Mouse (Mus musculus): Measurements from ENCODE around the gene Iqsec1. TPM values are rescaled to one million over a fixed set of nuclear protein-coding genes. Genes with fewer than 3 reads are reported as not detected.

Gene Iqsec1
- polyA plus RNA-seq, 1 experiment from 2014 or later: 15.8 TPM

DNA sequence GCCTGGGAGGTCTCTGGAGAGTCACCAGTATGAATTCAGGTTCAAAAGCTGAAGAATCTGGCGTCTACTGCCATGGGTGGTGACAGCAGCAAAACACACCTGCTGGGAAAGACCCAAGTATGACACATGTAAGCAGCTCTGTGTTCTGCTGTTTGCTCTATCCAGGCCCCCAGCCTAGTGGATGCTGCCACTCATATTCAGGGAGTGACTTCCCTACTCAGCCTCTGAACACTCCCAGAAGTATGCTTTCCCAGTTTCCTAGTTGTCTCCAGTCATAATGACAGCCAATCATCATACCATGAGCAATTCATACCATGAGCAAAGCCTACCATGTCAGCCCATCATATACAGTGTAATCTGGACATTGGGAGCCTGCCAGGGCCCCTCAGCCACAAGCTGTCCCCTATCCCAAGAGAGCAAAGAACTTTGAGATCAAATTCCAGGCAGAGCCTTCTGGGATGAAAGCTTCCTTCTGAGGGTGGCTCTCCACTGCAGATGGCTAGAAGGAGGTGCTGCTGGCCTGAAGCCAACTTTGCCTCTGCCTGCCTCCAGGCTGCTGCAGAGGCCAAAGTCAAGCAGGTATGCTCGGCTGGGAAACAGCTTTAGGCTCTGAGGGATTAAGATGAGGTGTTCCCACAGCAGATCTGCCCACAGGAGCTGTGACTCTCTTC lies 42.8 kb downstream of the Iqsec1 start:
- H3K4me1 ChIP-seq: no peaks in the 10 kb centered on the region
- no peak overlapping the region for H3K4me2 ChIP-seq (replicated peaks)
- no peaks in the 10 kb centered on the region for H3K36me3 ChIP-seq
- no peaks in the 10 kb centered on the region for H3K9me3 ChIP-seq (replicated peaks)
- no peak overlapping the region for H3K9ac ChIP-seq
- H3K4me3 ChIP-seq: no peak overlapping the region
- WGBS: 59% methylated on average over 2 of the region's 2 CpGs
- H3K27ac ChIP-seq: no peak overlapping the region
- no peak for ATAC-seq (ENCODE audit: low FRiP score)
- no peaks in the 10 kb centered on the region for H3K27me3 ChIP-seq

DNA sequence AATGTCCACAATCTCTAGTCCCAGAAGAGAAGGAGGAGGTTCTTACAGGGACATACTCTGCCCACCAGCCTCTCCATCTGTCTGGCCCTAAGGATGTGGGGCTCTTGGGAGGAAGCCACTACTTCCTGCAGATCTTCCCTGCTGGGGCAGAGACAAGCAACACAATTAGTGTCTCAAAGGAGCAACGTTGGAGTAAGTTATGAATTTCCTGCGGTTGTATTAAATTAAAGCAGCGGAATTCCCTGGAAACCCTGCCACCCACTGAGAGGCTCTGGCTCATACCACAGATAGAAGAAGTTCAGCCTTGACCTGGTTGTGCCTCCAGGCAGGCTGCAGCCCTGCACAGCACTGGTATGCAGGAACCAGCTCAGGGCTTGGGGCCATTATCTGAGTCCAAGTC lies 47.2 kb downstream of the Iqsec1 start:
- H3K4me3 ChIP-seq: no peak overlapping the region
- no peak overlapping the region for H3K9ac ChIP-seq
- no peak overlapping the region for H3K4me2 ChIP-seq (replicated peaks)
- peaks cover 6% of the 10 kb centered on the region; the same call in 1 of the 2 replicates for H3K4me1 ChIP-seq
- 60% methylated on average over 3 of the region's 3 CpGs for WGBS
- H3K27ac ChIP-seq: no peak overlapping the region
- no peak for ATAC-seq (ENCODE audit: low FRiP score)
- H3K9me3 ChIP-seq (replicated peaks): no peaks in the 10 kb centered on the region
- H3K36me3 ChIP-seq: no peaks in the 10 kb centered on the region
- no peaks in the 10 kb centered on the region for H3K27me3 ChIP-seq

DNA sequence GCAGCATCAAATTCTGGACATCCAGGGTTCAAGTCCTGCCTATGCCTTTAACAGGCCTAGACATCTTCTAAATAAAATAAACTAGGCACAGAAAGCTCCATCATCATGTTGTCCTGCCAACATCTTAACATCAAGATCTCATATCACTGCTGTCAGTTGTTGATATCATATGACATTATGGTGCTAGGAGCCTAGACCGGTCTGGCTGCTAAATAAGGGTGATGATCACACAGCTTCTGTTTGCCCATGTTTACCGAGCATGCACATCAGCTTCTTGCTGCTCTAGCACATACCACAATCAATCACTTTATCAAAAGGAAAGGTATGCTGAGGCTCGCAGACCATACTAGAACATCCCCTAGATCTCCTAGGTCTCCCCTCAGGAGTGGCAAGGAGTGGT lies 54.8 kb downstream of the Iqsec1 start:
- no peak overlapping the region for H3K4me3 ChIP-seq
- H3K4me1 ChIP-seq: peaks cover 6% of the 10 kb centered on the region; the same call in 1 of the 2 replicates
- no peak for ATAC-seq (ENCODE audit: low FRiP score)
- H3K27me3 ChIP-seq: no peaks in the 10 kb centered on the region
- H3K4me2 ChIP-seq (replicated peaks): no peak overlapping the region
- no peaks in the 10 kb centered on the region for H3K36me3 ChIP-seq
- H3K27ac ChIP-seq: no peak overlapping the region
- H3K9me3 ChIP-seq (replicated peaks): no peaks in the 10 kb centered on the region
- H3K9ac ChIP-seq: no peak overlapping the region
- WGBS: 94% methylated on average over 3 of the region's 3 CpGs

DNA sequence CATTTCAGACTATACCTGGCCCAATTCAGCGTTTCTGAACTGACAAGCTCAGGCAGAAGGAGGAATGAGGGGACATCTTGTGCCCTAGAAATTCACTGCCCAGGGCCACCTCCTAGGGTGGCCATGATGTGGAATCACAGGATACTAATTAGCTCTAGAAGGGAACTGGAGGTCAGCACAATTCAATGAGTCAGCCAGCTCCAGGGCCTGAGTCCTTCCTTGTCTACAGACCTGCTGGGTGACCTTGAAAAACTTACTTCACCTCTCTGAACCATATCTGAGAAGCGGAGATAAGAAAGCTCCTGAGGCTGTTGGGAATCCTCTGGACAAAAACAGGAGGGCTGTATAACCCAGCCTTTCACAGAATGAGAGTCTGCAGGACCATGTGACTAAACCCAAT lies 59.7 kb downstream of the Iqsec1 start:
- 82% methylated on average over 2 of the region's 2 CpGs for WGBS
- Histone ChIP-seq H3K4me2 (replicated peaks) (no peak overlapping the region), H3K27ac (no peak overlapping the region), H3K9ac (no peak overlapping the region), H3K9me3 (replicated peaks) (no peaks in the 10 kb centered on the region), H3K4me3 (no peak overlapping the region), H3K4me1 (peaks cover 24% of the 10 kb centered on the region), H3K36me3 (no peaks in the 10 kb centered on the region), H3K27me3 (no peaks in the 10 kb centered on the region)
- ATAC-seq (ENCODE audit: low FRiP score): no peak

DNA sequence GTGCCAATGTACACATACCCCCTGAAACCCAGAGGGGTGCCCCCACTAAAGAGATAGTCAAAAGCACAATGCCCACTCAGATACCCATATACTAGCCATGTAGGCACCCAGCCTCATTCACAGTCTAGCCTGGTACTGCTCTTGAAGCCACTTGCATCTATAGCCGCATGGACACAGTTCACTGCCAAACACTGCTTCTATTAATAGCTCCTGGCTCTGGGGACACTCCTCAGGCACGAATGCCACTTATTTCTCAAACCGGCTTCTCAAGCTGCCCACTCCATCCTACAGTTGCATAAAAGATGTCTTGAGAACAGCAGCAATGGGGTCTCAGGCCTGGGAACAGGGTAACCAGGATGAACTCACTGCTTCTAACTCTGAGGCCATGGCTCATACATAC lies 63.0 kb downstream of the Iqsec1 start:
- Histone ChIP-seq H3K27me3 (no peaks in the 10 kb centered on the region), H3K4me1 (peaks cover 52% of the 10 kb centered on the region), H3K9me3 (replicated peaks) (no peaks in the 10 kb centered on the region), H3K9ac (no peak overlapping the region), H3K4me2 (replicated peaks) (no peak overlapping the region), H3K4me3 (no peak overlapping the region), H3K27ac (peak overlapping the region; percentile 17; the same call in 1 of the 2 replicates), H3K36me3 (no peaks in the 10 kb centered on the region)
- WGBS: 52% methylated on average over 3 of the region's 3 CpGs
- ATAC-seq (ENCODE audit: low FRiP score): no peak

DNA sequence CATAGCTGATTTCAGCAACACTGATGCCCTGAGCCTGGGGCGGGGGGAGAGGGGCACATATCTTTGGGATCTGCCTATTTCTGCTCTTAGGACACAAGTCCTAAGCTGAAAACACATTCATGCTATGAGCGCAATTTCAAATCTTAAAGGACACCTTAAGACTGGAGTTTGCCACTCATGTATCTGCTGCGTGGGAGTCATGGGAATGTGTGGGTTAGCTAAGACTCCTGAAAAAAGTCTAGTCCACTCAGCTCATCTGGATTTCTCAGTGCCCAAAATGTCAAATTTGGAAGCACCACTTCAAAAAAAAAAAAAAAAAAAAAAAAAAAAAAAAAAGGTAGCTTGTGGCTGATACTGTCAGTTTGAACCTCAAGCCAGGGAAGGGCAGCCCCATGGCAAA lies 63.7 kb downstream of the Iqsec1 start:
- peaks cover 59% of the 10 kb centered on the region for H3K4me1 ChIP-seq
- WGBS: 87% methylated on average over 3 of the region's 3 CpGs
- H3K9me3 ChIP-seq (replicated peaks): no peaks in the 10 kb centered on the region
- H3K4me3 ChIP-seq: no peak overlapping the region
- ATAC-seq (ENCODE audit: low FRiP score): no peak
- peak overlapping the region; percentile 77 for H3K27ac ChIP-seq
- no peaks in the 10 kb centered on the region for H3K27me3 ChIP-seq
- no peak overlapping the region for H3K4me2 ChIP-seq (replicated peaks)
- no peaks in the 10 kb centered on the region for H3K36me3 ChIP-seq
- H3K9ac ChIP-seq: peak overlapping the region; percentile 27; the same call in 1 of the 2 replicates

DNA sequence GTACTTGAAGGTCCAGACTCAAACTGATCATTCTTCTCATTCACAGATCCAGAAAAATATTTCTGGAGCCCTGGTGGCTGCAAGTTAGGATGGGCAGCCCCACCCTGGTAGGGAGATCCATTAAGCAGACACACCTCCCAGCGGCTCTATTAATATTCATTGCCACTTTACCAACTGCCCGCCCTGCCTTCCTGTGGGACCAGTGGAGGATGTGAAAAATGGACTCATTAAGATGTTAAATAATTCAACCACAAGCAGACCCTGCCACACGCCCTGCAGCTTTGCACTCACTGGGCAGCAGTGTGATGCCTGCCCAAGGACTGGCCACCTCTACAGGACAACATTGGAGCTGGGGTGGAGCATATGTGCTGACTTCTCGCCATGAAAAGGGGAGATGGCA lies 64.1 kb downstream of the Iqsec1 start:
- Histone ChIP-seq H3K27ac (peak overlapping the region; percentile 77), H3K4me3 (no peak overlapping the region), H3K27me3 (no peaks in the 10 kb centered on the region), H3K4me2 (replicated peaks) (no peak overlapping the region), H3K9me3 (replicated peaks) (no peaks in the 10 kb centered on the region), H3K36me3 (no peaks in the 10 kb centered on the region), H3K9ac (peak overlapping the region; percentile 27; the same call in 1 of the 2 replicates), H3K4me1 (peaks cover 63% of the 10 kb centered on the region)
- 44% methylated on average over 4 of the region's 4 CpGs for WGBS
- peak; percentile 71 for ATAC-seq (ENCODE audit: low FRiP score)

DNA sequence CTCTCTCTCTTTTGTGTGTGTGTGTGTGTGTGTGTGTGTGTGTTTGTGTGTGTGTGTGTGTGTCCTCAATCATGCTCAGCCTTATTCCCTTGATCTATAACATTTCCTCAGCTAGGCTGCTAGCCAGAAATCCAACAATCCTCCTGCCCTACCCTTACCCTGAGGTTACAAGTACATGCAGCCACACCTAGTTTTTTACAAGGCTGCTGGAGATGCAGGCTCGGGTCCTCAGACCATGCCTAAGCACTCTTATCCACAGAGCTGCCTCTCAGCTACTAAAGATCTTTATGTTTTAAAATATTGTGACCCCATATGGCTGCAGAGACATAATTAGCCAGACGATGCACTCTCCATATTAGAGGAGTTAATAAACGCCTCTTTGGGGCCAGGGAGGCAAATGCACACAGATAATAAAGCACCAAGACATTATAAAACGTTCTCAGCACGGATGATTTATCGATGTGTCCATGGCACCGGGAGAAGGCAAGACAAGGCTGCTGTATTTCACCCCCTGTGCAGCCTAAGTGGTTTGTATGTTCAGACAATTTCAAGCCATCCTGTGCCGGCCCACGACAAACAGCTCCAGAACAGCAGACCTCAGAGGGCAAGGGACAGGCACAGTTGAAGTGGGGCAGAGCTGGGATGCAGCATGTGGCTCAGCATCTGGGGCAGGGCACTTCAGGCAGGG lies 67.1 kb downstream of the Iqsec1 start:
- peak; percentile 15; the same call in 1 of the 2 replicates for ATAC-seq (ENCODE audit: low FRiP score)

DNA sequence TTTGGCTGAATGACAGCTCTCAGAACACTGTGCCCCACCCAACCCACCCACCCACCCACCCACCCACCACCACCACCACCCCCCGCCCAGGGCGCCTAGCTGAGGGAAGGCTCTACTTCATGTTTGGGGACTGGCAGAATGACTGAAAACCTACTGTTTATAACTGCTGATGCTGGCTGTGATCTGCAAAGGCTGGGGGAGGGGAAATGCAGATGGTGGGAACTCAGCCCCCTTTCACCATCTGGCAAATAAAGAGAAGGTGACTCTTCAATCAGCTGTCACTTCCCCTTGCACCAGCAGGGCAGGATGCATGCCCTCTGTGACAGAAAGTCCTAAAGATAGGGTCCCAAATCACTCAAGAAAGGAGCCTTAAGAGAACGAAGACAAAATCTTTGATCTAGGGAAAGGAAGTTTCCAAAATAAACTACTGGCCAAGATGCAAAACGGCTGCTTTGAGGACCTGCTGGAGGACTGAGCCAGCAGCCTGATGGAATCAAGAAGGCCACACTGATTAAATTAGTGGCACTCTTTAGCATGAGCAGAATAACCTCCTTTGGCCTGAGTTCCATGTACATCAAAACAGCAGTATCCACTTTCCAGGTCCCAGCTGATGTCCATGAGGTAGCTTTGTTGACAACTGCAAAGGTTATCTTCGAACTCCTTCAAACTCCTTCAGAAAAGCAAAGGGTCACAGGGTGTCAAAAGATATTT lies 67.8 kb downstream of the Iqsec1 start:
- peak overlapping the region; percentile 78 for H3K27ac ChIP-seq
- no peak overlapping the region for H3K4me3 ChIP-seq
- H3K27me3 ChIP-seq: no peaks in the 10 kb centered on the region
- H3K36me3 ChIP-seq: no peaks in the 10 kb centered on the region
- H3K9ac ChIP-seq: no peak overlapping the region
- ATAC-seq (ENCODE audit: low FRiP score): peak; percentile 26; the same call in 1 of the 2 replicates
- no peaks in the 10 kb centered on the region for H3K9me3 ChIP-seq (replicated peaks)
- 52% methylated on average over 5 of the region's 5 CpGs for WGBS
- peaks cover 64% of the 10 kb centered on the region for H3K4me1 ChIP-seq
- no peak overlapping the region for H3K4me2 ChIP-seq (replicated peaks)

More for the DNA sequence above, 67.1 kb downstream of the Iqsec1 start:
- Histone ChIP-seq H3K27me3 (no peaks in the 10 kb centered on the region), H3K4me3 (no peak overlapping the region), H3K4me2 (replicated peaks) (no peak overlapping the region), H3K4me1 (peaks cover 62% of the 10 kb centered on the region), H3K27ac (peak overlapping the region; percentile 78), H3K9ac (no peak overlapping the region), H3K9me3 (replicated peaks) (no peaks in the 10 kb centered on the region), H3K36me3 (no peaks in the 10 kb centered on the region)
- WGBS: 49% methylated on average over 9 of the region's 9 CpGs

DNA sequence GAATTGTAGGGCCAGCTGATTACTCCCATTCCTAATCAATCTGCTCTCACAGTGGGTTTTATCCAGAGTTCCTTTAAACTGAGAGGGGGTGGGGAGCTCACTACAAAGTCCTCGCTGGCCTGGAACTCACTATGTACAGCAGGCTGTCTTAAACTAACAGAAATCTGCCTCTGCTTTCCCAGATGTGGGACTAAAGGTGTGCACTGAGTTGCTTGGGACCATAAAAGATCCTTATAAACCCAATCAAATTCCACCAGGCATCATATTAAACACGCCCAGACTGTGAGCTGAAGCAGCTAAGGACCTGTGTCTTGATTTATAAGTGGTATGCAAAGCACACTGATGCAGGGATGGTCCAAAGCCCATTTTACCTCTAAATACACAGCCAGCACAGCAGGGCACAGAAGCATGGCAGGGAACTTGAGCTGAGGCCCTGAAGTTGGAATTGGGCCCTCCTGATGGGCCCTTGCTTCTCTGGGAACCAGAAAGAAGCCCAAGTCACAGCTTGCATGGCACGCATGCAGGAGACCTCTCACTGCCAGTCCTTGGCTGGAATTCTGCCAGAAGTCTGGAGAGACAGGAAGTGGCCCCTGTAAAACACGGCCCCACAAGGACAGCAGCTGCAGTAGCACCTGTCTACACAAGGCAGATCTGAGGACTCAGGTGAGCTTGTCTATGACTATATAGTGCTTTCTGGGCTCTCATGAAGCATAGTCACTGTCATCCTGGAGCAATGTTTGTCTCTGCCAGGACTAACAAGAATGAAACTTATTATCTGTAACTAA lies 68.7 kb downstream of the Iqsec1 start:
- Histone ChIP-seq H3K9me3 (replicated peaks) (no peaks in the 10 kb centered on the region), H3K4me1 (peaks cover 62% of the 10 kb centered on the region)
- WGBS: 52% methylated on average over 4 of the region's 4 CpGs

DNA sequence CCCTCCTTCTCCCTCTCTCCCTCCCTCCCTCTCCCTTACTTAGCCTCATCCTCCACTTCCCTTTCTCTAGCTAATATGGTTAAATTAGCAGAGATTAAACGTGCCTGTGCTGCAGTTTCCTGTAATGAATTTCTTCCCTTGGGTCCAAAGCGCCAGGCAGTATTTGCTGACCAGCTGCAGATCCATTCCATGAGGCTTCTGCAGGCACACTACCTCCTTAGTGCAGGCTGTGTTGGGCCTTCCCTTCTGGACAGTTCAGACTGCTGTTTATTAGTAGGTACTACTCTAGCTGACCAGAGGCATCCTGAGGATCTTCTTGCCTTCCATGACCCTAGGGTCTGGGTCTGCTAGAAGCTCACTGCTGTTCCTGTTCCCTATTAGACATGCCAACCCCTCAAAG lies 72.9 kb downstream of the Iqsec1 start:
- no peak overlapping the region for H3K4me2 ChIP-seq (replicated peaks)
- no peak for ATAC-seq (ENCODE audit: low FRiP score)
- no peaks in the 10 kb centered on the region for H3K27me3 ChIP-seq
- H3K9me3 ChIP-seq (replicated peaks): no peaks in the 10 kb centered on the region
- H3K9ac ChIP-seq: no peak overlapping the region
- WGBS: 56% methylated on average over 2 of the region's 2 CpGs
- no peak overlapping the region for H3K4me3 ChIP-seq
- H3K27ac ChIP-seq: peak overlapping the region; percentile 8; the same call in 1 of the 2 replicates
- H3K4me1 ChIP-seq: peaks cover 25% of the 10 kb centered on the region
- no peaks in the 10 kb centered on the region for H3K36me3 ChIP-seq

More for the DNA sequence above, 68.7 kb downstream of the Iqsec1 start:
- Histone ChIP-seq H3K27me3 (no peaks in the 10 kb centered on the region), H3K4me2 (replicated peaks) (no peak overlapping the region), H3K9ac (no peak overlapping the region), H3K36me3 (no peaks in the 10 kb centered on the region), H3K27ac (peak overlapping the region; percentile 78), H3K4me3 (no peak overlapping the region)
- no peak for ATAC-seq (ENCODE audit: low FRiP score)

DNA sequence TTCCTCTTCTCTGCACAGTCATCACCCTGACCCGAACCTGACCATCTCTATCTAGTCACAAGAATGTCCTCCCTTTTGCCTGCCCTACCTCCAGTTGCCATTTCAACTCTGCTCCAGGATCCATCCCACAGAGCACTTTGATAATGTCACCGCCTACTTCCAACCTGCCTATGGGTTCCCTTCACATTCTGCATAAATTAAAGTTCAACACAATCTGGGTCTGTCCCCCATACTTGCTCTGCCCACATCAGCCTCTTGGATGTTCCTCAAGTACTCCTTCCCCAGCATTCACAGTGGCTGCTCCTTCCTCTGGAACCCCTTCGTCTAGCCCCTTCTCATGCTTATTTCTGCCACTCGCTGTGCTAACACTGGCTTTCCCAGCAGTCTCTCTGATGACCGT lies 74.7 kb downstream of the Iqsec1 start:
- Histone ChIP-seq H3K4me2 (replicated peaks) (no peak overlapping the region), H3K36me3 (no peaks in the 10 kb centered on the region), H3K4me1 (peaks cover 11% of the 10 kb centered on the region), H3K27ac (no peak overlapping the region), H3K9me3 (replicated peaks) (no peaks in the 10 kb centered on the region), H3K27me3 (no peaks in the 10 kb centered on the region), H3K9ac (no peak overlapping the region), H3K4me3 (no peak overlapping the region)
- 83% methylated on average over 5 of the region's 5 CpGs for WGBS
- ATAC-seq (ENCODE audit: low FRiP score): no peak
